Mouse (Mus musculus) cerebellum, adult 2 months (tissue): ENCODE measurements around the gene Add1.

Experiments used
- CTCF ChIP-seq: fragments of 200-500 bp; IDR thresholded peaks from 2 replicates; pipeline ENCODE4 v1.5.1; 2011; ENCODE audit warnings: low read depth, mild to moderate bottlenecking, control low read depth, low read length, moderate library complexity, borderline replicate concordance; ENCODE audit not compliant: insufficient read depth
- POLR2A ChIP-seq: fragments of 200-500 bp; IDR thresholded peaks from 2 replicates; pipeline ENCODE4 v1.6.1; 2011; ENCODE audit warnings: low read length, control low read depth, borderline replicate concordance; ENCODE audit not compliant: insufficient read depth

DNA sequence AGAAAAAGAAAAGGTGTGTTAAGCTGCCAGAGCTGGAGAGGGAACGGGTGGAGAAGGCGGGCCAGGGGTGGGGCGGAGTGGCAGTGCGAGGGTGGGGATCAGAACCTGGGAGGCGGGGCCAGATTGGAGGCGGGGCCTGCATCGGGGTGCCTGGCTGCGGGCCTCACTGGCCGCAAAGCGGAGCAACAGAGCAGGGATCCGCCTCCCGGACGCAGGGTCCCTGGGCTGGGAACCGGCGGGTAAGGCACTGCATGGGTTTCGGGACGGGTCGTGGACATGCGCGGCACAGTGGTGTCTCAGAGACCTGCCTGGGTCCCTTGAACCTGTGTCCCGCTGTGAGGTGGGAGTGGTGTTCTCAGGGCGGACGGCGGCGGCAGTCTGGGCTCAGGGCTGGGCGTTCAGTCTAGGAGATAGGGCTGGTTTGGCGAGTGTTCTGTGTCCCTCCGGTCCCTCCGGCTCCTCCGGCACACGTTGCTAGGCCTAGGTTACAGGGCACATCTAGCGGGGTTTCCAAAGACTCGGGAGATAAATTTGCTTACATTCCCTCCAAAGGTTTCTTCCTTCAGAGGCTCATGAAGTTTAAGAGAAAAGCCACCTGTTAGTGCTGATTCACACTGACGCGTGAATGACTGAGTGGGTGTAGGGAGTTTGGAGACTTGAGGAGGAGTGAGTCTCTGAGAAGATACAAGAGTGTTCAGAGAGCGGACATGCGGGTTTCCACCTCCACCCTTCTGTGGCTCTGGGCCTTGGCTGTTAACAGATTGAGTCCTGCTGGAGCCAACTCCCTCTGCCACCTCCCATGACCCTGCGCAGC lies 47.6 kb upstream of the Add1 start, which contains the start of gene Sh3bp2:
- TF ChIP-seq CTCF (no peak), POLR2A (no peak)
